Mouse (Mus musculus): ENCODE results near the gene Fras1.

Gene Fras1

DNA sequence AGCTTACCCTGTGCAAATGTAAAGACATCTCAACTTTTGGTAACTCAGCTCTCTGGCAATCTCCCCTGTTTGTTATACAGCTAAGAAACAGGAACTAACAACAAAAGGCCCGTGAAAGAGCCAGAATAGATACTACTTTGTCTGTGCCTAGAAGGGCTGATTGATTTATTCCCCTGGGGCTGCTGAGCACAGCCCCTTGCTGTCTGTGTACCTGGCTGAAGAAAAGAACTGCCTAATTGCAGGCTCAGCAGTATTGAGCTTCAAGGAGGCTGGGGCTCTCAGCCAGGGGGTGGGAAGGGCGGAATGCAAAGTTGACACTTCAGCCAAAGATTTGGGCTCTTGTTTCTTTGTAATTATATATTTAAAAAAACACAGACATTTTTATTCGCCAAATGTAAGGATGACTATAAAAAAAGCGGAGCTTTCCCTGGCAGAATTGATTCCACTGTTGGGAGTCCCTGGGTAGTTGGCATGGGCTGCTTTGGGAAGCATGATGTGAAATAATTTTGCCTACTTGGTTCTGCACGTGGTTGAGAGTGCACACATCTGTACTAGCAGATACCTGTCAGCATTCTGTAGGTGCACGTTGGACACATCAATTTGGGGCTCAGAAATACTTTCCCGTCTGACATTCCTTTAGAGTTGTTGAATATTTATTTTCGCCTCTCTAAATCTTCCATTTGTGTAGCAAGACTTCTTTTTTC lies 31.5 kb downstream of the Fras1 start:
- DNase-seq (ENCODE audit: low spot score in 2 of 2): no peak

DNA sequence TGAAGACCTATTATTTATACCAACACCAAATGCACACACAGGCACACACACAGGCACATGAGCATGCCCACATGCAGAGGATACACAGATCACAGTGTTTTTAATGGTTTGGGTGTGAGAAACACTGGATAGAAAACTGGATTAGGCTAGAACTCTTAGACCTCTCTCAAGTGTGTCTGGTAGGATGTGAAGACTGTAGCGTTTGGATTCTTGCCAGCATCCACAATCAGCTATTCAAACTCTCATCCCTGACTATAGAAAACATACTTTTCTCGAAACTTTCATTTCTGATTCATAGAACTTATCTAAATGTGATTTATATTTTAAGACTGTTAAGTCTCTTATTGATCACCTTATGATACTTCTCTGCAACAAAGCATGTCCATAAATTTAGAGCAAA lies 34.5 kb downstream of the Fras1 start:
- DNase-seq (ENCODE audit: low spot score in 2 of 2): no peak

DNA sequence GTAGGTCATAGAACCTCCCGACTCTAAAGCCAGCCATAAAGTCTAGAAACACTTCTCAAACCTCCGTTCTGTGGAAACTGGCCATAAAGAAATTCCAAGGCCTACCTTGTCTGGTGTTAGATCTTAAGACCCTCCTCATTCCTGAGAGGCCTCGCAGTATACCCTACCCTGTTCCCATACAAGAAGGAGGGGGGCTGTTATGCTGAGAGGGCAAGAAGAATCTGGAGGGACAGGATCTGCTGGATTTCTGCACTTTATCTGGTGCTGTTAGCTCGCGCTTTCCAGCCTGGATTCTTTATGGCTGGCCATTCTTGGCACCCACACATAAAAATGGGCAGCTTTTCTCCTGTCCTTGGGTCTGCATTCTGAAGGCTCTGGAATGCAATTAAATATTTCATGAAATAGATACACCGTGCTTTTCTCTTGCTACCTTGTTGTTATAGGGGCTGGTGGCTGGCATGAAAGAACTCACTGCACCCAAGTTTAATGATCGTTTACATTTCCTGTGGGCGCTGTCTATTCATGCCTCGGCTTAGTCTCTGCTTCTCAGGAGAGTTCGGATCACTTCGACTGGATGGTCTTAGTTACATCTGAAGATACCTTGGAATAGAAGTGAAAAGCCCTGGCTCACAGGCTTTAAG lies 39.1 kb downstream of the Fras1 start:
- no peak for DNase-seq (ENCODE audit: low spot score in 2 of 2)

GRCm38 (mm10) chr5:96417121-96417520 lies 43.4 kb downstream of the Fras1 start:
- DNase-seq (ENCODE audit: low spot score in 2 of 2): no peak

GRCm38 (mm10) chr5:96421550-96421949 lies 47.8 kb downstream of the Fras1 start:
- no peak for DNase-seq (ENCODE audit: low spot score in 2 of 2)

DNA sequence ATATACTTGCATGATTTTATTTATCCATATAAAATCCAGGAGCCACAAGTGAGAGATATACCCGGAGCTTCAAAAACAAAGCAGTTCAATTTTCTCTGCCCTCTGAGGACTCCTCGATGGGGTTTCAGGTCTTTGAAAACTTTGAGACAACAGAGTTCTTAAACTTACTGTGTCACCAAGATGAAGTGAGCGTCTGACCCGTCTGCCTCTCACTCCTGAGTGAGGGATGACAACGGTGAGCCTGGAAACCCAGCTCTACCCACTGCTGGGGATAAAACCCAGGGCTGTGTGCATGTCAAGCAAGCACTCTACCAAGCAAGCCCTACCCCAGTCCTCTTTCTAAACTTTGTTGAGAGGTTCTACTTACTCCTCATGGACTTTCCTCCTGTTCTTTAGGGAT lies 49.0 kb downstream of the Fras1 start:
- DNase-seq (ENCODE audit: low spot score in 2 of 2): no peak

- no peak for DNase-seq (ENCODE audit: low spot score in 2 of 2)
Measured at GRCm38 (mm10) chr5:96425391-96425790, 51.6 kb downstream of the Fras1 start.

DNA sequence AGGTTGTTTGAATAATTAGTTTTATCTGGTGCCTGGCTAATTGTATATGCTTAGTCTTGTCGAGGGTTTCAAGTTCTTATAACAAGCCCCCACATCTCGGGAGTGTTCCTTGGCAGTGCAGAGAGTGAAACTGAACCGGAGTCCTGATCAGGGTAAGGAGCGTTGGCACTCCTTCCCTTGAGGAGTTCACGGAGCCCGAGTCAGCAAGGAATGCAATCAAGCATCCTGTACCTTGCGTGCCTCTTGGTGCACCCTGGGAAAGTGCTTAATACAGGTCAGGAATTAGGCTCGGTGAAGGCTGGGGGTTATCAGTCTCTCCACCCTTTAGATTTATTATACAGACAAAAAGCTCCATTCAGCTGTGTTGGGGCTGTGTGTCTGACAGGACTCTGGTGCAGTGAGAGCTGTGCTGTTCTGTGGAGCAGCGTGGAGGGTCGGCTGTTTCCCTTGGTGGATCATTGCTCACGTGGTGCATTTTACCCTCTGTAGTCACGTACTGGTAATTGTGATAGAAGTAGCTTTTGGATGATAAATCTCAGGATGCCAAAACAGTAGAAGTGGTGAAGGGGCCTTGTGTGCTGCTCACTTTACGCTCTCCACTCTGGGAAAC lies 55.9 kb downstream of the Fras1 start:
- no peak for DNase-seq (ENCODE audit: low spot score in 2 of 2)

GRCm38 (mm10) chr5:96437870-96438269 lies 64.1 kb downstream of the Fras1 start:
- no peak for DNase-seq (ENCODE audit: low spot score in 2 of 2)

GRCm38 (mm10) chr5:96439811-96440210 lies 66.1 kb downstream of the Fras1 start:
- DNase-seq (ENCODE audit: low spot score in 2 of 2): no peak

DNA sequence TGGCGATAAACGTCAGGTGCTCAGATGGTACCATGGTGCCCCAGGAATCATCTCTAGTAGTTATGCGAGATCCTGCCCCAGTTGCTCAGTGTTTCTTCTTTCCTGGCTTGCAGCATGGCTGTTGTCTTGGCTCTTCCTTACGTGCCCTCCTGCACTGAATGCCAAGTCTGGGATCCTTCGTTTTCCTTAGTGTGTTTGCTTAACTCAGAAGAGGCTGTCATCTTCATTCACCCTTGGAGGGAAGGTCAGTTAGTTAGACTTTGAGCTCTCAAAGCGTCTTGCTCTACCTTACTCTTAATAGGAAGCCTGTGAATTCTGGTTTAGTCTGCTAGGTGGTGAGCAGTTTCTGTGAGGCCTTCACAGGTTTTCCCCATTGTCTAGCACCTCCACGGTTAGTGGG lies 73.7 kb downstream of the Fras1 start:
- DNase-seq (ENCODE audit: low spot score in 2 of 2): no peak

- no peak for DNase-seq (ENCODE audit: low spot score in 2 of 2)
Measured at GRCm38 (mm10) chr5:96452027-96452426, 78.3 kb downstream of the Fras1 start.

DNA sequence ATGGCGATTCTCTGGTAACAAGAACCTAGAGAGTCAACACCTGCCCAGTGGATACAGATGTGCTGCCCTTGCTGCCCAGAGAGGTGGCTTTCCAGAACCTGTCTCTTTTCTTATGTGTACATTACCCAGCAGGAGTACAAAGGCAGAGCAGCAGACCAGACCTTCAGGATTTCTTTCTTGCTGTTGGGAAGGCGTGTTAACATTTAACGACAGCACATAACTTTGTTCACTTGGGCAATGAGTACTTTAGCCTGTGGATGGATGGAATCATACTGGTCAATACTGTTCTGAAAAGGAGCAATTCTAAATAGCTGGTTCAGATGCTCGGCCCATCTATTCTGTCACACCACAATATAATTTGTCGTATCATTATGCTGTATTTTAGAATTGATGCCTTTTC lies 79.6 kb downstream of the Fras1 start:
- DNase-seq (ENCODE audit: low spot score in 2 of 2): no peak

DNA sequence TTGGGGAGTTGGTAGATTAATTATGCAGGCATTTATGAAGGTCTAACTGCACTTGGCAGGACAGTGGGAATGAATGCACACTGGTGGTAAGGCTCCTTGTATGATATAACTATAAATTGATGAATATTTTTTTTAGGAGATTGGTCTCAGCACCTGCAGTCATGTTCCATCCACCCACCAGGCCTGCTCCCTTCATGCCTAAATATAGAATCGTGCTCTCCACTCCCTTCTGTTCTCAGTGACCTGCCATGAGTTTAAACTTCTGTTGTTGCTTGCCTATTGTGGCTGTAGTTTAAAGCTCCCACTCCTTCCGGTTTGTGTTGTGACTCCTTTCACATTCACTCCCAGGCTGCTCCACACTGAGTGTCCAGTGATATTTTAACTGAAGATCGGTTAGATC lies 80.7 kb downstream of the Fras1 start:
- no peak for DNase-seq (ENCODE audit: low spot score in 2 of 2)

DNA sequence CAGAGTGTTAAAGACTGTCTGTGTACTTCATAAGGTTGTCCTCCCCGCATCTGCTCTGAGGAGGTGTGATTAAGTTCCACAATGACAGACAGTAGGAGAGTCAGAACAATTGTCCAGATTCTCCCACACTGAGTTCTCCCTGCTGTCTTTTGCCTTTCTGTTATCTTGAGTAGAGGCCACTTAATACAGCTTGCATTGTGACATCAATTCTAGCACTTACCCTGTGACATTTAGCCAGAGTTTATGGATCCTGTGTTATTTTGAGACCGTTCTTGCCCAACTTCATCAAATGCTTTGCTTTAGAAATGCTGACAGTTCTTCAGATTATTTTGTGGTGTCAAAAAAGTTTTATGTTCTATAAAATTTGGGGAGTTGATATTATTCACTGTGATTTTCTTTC lies 81.5 kb downstream of the Fras1 start:
- DNase-seq (ENCODE audit: low spot score in 2 of 2): no peak

- DNase-seq (ENCODE audit: low spot score in 2 of 2): no peak
Measured at GRCm38 (mm10) chr5:96457436-96457958, 83.7 kb downstream of the Fras1 start.

- DNase-seq (ENCODE audit: low spot score in 2 of 2): no peak
Measured at GRCm38 (mm10) chr5:96459605-96460004, 85.8 kb downstream of the Fras1 start.

- DNase-seq (ENCODE audit: low spot score in 2 of 2): no peak
Measured at GRCm38 (mm10) chr5:96462197-96462596, 88.4 kb downstream of the Fras1 start.

DNA sequence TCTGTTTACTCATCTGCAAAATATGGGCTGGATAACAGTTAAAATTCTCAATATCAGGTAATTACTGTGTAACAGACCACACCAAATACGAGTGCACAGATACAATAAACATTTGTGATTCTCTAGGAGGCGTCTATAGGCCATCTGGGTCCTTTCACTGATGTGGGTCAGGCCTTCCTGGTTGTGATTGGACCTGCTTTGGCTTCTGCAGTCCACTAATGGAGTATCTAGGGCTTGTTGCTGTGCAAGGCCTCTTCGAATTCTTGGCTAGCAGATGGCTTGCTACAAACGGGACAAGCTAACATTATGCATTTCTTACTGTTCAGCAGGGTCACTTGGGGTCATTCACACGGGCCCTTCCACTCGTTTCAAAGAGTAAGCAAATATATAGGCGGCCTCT lies 92.7 kb downstream of the Fras1 start:
- DNase-seq (ENCODE audit: low spot score in 2 of 2): no peak

GRCm38 (mm10) chr5:96471995-96472394 lies 98.2 kb downstream of the Fras1 start:
- no peak for DNase-seq (ENCODE audit: low spot score in 2 of 2)

DNA sequence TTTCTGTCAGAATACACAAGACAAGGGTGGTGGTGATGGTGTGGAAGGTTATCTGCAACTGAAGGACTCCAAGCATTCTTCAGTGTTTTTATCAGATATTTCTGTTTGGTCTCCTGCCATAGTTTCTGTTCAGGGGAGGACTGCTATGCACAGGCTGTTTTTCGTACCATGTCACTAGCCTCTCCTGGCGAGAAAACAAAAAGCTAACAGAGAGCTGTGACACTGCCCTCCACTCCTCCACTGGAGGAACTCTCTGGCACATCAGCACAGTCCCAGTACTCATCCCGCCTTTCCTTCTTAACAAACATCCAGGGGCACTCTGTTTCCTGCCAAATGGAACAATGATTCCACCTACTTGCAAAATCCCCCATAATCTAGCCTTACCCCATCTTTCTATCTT lies 101.7 kb downstream of the Fras1 start:
- no peak for DNase-seq (ENCODE audit: low spot score in 2 of 2)

GRCm38 (mm10) chr5:96479003-96479402 lies 105.2 kb downstream of the Fras1 start:
- DNase-seq (ENCODE audit: low spot score in 2 of 2): no peak

- no peak for DNase-seq (ENCODE audit: low spot score in 2 of 2)
Measured at GRCm38 (mm10) chr5:96481159-96481558, 107.4 kb downstream of the Fras1 start.

Data from spleen, postnatal 4 days (tissue).